Mouse (Mus musculus) left cerebral cortex, postnatal 4 days (tissue): Measurements from ENCODE around the gene Htatsf1. TPM values are rescaled to one million over a fixed set of nuclear protein-coding genes. Genes with fewer than 3 reads are reported as not detected.

ENCODE experiments used
- DNase-seq: peaks from one replicate; pipeline ENCODE4 v3.0.0-alpha.2; 2022
- intact Hi-C: fragments of 180-260 bp; cut with DNase I; formaldehyde crosslinking; loops from one replicate; pipeline ENCODE4 v1.15.1; 2025
- total RNA-seq, 2 experiments: library from RNA; stranded (reverse); gene quantifications; 2 replicates each; pipeline ENCODE4 v1.2.3; 2021

Gene Htatsf1
- total RNA-seq: 10 to 100 TPM; 60.6 to 64.9 TPM

DNA sequence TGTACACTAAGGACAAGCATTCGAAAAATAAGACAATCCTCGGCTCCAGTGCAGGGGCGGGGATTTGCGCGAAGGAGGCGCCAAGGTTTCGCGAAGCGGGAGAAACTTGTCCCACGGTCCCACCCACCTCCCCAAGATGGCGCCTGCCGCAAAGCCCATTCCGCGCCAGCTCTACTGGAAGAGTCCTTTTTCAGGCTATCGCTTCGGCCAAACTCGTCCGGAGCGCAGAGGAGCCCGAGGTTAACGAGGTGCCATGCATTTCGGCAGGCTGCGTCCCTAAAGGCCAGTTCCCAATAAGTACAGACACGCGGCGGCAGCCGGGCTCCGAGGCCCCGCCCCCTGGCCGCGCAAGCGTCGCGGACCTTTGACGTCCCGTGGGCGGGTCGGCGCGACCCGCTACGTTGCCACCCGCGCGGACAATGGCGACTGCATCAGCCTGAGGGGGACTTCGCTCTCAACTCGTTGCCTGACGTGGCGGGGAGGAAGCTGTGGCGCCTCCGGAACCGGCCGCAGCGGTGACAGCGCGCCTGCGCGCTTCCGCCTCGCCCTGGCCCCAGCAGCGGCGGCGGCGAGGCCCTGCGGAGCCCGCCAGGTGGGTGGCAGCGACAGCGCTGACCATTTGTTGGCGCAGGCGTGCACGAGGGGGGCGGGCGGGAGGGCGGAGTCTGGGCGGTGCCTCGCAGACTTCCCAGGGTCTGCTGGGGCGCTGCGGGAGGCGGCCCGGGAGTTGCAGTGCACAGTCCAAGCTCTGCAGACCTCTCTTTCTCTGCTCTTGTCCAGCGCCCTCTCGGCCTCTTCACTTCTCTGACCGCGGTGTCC is at the start of gene Htatsf1:
Htatsf1 (plus strand) TSS at position 410 of the 819 bp plus-strand sequence.
- peak; percentile 80 for DNase-seq
- intact Hi-C loops: no loop called here

DNA sequence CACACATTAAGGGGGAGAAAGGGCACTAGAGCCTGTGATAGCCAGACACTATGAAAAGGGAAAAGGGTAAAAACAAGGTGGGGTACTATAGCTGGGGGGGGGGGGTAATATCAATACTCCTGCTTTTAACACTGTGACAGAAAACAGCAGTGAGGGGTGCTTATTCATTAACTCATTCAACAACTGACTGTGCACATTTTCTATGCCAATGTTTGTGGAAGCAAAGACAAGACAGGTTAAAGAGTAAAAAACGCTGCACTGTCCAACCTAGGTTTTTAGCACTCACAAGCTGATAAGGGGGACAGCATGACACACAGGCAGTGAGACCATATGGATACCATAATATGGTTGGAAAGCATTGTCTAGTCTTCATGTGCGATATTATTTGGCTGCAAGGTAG is 40.5 kb upstream of the Htatsf1 start:
- intact Hi-C loops: no loop called here
- DNase-seq: no peak

DNA sequence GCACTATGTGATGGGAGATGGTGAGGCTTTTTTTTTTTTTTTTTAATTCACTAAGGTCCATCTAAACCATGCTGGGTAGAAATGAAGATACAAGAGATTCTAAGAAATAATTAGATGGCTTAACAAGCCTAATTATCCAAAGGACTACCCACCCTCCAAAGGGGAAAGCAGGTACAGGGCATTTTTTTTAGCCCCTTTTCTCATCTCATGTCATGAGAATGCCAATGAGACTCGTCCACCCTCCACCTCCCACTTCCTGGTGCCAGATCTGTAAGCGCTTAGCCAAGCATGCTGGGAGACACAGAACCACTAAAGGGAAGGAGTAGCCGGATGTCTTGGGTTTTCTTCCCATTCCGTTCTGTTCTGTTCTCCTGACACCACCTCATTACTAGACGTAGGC is 10.6 kb upstream of the Htatsf1 start, which contains the start of gene Brs3:
Brs3 (plus strand) TSS at position 301 of the 400 bp plus-strand sequence.
- no peak for DNase-seq
- intact Hi-C loops: no loop called here

DNA sequence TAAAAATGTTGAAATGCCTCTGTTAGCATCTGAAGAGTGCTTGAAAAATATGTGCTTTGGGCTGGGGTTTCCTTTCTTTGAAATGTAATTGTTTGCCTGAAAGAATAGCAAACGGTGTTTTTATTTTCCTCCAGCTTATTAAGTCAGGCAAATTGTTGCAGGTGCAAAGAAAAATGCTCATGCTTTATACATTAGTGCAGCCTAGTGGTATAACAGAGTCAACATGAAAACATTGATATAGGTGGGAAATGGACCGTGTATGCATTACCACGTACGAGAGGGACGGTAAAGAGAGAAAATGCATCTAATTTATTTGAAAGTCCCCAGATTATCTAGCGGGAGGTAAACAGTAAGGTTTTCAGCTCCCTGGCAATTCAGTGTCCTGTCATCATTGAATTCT is 9.5 kb upstream of the Htatsf1 start:
- intact Hi-C loops: no loop called here
- DNase-seq: no peak

DNA sequence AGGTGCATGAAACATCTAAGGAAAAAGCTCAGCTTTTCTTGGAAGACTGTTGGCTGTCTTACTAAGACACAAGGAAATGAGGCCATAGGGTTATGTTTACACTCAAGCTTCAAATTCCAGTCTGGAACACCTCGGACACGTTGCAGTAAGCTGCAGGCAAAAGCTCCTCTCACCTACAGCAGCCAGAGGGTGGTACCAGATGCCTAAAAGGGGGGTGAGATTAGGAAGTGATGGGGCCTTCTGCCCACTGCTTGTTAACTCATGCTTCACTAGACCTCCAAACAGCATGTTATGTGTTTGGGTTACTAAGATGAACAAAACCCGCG is 572 bp upstream of the Htatsf1 start:
- intact Hi-C loops: no loop called here
- no peak for DNase-seq

DNA sequence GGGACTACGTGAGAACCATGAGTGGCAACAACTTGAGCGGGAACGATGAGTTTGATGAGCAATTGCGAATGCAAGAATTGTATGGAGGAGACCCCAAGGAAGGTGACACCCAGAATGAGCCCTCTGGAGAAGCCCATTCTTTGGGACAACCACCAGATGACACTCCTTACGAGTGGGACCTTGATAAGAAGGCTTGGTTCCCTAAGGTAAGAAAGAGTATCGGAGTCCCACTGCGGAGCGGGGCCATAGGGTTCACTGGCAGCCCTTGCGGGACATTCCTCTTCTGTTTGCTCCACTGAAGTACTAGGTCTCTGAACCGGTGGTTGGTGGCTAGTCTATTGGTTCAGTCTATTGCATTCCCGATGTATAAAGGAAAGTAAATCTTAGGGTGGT is 606 bp downstream of the Htatsf1 start:
- no peak for DNase-seq
- intact Hi-C loops: no loop called here

DNA sequence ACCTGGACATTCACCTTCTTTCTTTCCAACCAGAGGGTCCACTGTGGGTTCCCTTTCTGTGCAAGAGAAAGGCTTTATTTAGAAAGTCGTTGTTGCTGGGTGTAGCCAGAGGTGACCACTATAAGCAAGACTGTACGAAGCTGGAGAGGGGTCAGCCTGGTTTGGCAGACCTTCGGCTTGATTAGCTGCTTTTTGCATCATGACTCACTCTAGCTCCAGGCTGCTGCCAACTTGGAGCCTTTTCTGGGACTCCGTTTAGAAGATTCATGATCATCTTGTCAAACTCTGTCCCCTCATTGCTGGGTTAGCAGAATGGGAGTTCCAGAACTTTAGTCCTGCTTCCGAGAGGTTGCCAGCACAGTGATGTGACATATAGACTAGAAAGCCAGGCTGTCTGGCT is 28.1 kb downstream of the Htatsf1 start:
- intact Hi-C loops: no loop called here
- no peak for DNase-seq

DNA sequence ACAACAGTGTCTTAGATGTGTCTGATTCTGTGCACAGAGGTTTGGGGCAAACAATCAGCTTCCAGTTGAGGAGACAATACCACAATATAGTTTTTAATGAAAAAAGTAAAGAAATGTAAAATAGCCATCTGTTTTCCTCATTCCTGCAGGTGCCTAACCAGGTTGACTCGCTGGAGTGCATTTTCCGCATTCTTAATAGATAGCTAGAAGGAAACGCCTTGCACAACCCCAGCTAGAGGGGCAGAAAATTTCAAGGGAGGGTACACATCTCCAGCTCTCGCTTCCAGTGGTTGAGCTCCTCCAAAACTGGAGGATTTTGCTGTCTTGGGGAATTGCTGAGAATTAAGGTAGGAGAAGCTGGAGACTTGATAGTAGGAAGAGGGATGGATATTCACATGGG is 34.4 kb downstream of the Htatsf1 start, which contains the start of gene Vgll1:
Vgll1 (plus strand) TSS at position 301 of the 400 bp plus-strand sequence.
- no peak for DNase-seq
- intact Hi-C loops: no loop called here

DNA sequence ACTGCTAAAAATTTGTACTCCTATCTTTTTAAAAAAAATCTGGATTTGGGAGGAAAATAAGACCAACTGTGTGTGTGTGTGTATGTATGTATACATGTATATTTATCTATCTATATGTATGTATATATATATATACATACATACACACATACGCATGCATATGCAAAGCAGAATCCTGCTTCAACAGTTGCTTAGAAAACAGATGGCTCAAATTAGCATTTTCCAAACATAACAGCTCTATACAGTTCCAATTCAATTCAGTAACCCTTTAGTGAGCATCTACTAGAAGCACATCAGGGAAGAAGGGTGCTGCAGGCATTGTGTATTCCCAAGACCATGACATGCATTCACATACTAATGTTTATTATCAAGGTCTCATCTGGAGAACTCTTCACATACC is 50.0 kb downstream of the Htatsf1 start:
- no peak for DNase-seq
- intact Hi-C loops: no loop called here

DNA sequence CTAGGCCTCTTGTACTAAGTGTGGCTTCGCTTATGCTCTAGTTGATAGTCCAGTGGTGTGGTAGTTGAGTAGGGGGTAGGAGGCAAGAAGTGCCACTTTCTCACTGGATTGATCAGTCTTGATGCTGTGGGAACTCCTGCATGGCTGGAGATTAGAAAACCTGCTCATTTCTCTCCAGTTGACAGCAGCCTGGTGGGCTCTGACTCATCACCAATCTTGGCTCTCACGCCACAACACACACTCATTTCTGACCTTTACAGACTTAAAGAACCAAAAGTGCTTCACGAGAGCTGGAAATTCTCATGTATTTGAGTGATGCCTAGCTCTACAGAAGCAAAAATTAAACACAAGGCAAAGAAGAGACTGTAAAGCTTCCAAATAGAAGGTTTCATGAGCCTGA is 53.6 kb downstream of the Htatsf1 start:
- no peak for DNase-seq
- intact Hi-C loops: no loop called here

Other genes starting within 250 kb of the Htatsf1 start
- under 1 TPM; 0.36 to 0.48 TPM for gene Map7d3, start 231.3 kb upstream of the Htatsf1 start, total RNA-seq
- gene Adgrg4, start 183.4 kb upstream of the Htatsf1 start, total RNA-seq: not detected
- gene Brs3, start 10.5 kb upstream of the Htatsf1 start, total RNA-seq: under 1 TPM; 0.26 to 0.40 TPM
- not detected for gene Vgll1, start 34.5 kb downstream of the Htatsf1 start, total RNA-seq
- gene Cd40lg, start 158.6 kb downstream of the Htatsf1 start, total RNA-seq: not detected